In the genomic region with DNA sequence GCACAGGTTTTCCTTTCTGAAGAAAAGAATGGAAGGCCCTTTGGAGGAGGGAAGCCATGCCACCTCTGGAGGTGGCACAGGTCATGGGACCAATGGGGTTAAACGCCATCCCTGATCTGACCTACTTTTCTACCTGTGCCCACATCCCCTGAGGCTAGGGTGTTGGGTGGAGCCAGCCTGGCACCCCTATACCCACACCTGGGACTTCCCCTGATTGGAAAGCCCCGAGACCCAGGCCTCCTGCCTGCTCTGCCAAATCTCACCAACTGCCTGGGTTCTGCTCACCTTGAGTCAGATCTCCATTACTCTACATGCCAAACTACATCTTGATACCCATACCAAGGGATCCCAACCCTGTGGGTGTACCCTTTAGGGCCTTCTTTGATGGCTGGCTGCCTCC, we compare ENCODE assay signal across 20 mouse cellular contexts. TPM values are rescaled to one million over a fixed set of nuclear protein-coding genes. Genes with fewer than 3 reads are reported as not detected.
DNase-seq lines count a peak whose midpoint lies in the region; ATAC-seq and TF ChIP-seq lines count a peak whose summit lies in the region.
"Had no signal": no experiment of that assay in that cellular context is flagged by ENCODE, and none has a peak within 500 bp of the region (broad histone marks: within the 10 kb centered on the region; RNA-seq: fewer than 3 reads in every experiment).

No protein-coding gene starts in this region.

- no peak for ATAC-seq in embryonic facial prominence, embryonic 14.5 days (ENCODE audit: low read depth)
- ATAC-seq: forebrain, embryonic 16.5 days had no signal

- intact Hi-C loops in gastrocnemius, adult 2 months (cut with DNase I), result no loop called here

- H3K9ac ChIP-seq in embryonic facial prominence, embryonic 14.5 days (ENCODE audit: low read depth, low read length), result no peak overlapping the region
- H3K9ac ChIP-seq: heart, embryonic 15.5 days; liver, embryonic 14.5 days; midbrain, embryonic 12.5 days had no signal

- H3K27me3 ChIP-seq in embryonic facial prominence, embryonic 14.5 days (replicated peaks; ENCODE audit: control insufficient read depth, insufficient read depth, low read length), result no peaks in the 10 kb centered on the region

- no peaks in the 10 kb centered on the region for H3K9me3 ChIP-seq in embryonic facial prominence, embryonic 14.5 days (ENCODE audit: control insufficient read depth, low read length)
- H3K9me3 ChIP-seq: heart, embryonic 15.5 days; midbrain, embryonic 12.5 days had no signal

- no peak overlapping the region for H3K4me2 ChIP-seq in embryonic facial prominence, embryonic 14.5 days (ENCODE audit: low read depth, low read length)
- H3K4me2 ChIP-seq: heart, embryonic 15.5 days; midbrain, embryonic 12.5 days had no signal

- H3K36me3 ChIP-seq in embryonic facial prominence, embryonic 14.5 days (ENCODE audit: control insufficient read depth, insufficient read depth, low read length), result no peaks in the 10 kb centered on the region
- H3K36me3 ChIP-seq: heart, embryonic 15.5 days; midbrain, embryonic 12.5 days had no signal

- peak overlapping the region; percentile 71; the same call in 1 of the 2 replicates for H3K27ac ChIP-seq in embryonic facial prominence, embryonic 14.5 days (replicated peaks; ENCODE audit: low read depth, low read length)
- H3K27ac ChIP-seq in gastrocnemius, adult 2 months, result no peak overlapping the region
- H3K27ac ChIP-seq: heart, embryonic 15.5 days; liver, embryonic 14.5 days; midbrain, embryonic 12.5 days had no signal

- H3K4me1 ChIP-seq in embryonic facial prominence, embryonic 14.5 days (ENCODE audit: control insufficient read depth, insufficient read depth, low read length), result peaks cover 25% of the 10 kb centered on the region; the same call in 1 of the 2 replicates

- H3K4me3 ChIP-seq in embryonic facial prominence, embryonic 14.5 days (ENCODE audit: low read depth, low read length), result no peak overlapping the region
- H3K4me3 ChIP-seq in gastrocnemius, adult 2 months, result no peak overlapping the region
- H3K4me3 ChIP-seq: erythroblast, embryonic 14.5 days; heart, embryonic 15.5 days; midbrain, embryonic 12.5 days had no signal

- 58% methylated on average over 2 of the region's 2 CpGs for WGBS in embryonic facial prominence, embryonic 14.5 days

- no peak for TF ChIP-seq CTCF in gastrocnemius, adult 2 months (IDR thresholded peaks at IDR 0.05)

- DNase-seq in CD4-positive helper T cell, adult 2 months (ENCODE audit: low read depth, low spot score), result peak; percentile 81
- DNase-seq in CD4-positive, CD25-positive, alpha-beta regulatory T cell, adult 2 months (ENCODE audit: low read depth, low spot score), result peak; percentile 76
- DNase-seq in embryonic facial prominence, embryonic 14.5 days (ENCODE audit: low spot score), result no peak
- DNase-seq in naive thymus-derived CD4-positive, alpha-beta T cell, adult 2 months (ENCODE audit: low read depth), result peak; percentile 65
- DNase-seq in layer of hippocampus, adult 11-12 months (ENCODE audit: low spot score), result no peak
- no peak for DNase-seq in retina, postnatal 1 day
- no peak for DNase-seq in gastrocnemius, adult 2 months
- DNase-seq: adrenal gland, postnatal 25 days; cerebellum, adult 2 months; heart, adult 18-20 months; kidney, adult 9 months; kidney, postnatal 36 days had no signal

RNA-seq across cellular contexts. Expression of a gene that starts 5.7 kb away (rescaled TPM):
- 73.8 and 75.3 TPM in 2 replicates for polyA plus RNA-seq in embryonic facial prominence, embryonic 14.5 days (2014; fragmentation: Nextera tagmentation; extraction: Ambion mirVana)
- 10 to 100 TPM in 1 of 2 experiments, 1 to 10 TPM in 1; 9.9 to 11.9 TPM for total RNA-seq in gastrocnemius, adult 2 months (2021)

RNA-seq across cellular contexts. Expression of a gene that starts 7.3 kb away (rescaled TPM):
- polyA plus RNA-seq in embryonic facial prominence, embryonic 14.5 days (2014; fragmentation: Nextera tagmentation; extraction: Ambion mirVana), result 0.71 and 1.1 TPM in 2 replicates
- total RNA-seq in gastrocnemius, adult 2 months (2021), result not detected
- total RNA-seq: heart, adult 18-20 months; layer of hippocampus, postnatal 14 days; left cerebral cortex, postnatal 36 days had no signal
- polyA plus RNA-seq: erythroblast, embryonic 14.5 days; forebrain, embryonic 16.5 days; heart, embryonic 15.5 days; small intestine, adult 2 months had no signal

RNA-seq across cellular contexts. Expression of a gene that starts 16.2 kb away (rescaled TPM):
- 64.6 and 67.2 TPM in 2 replicates for polyA plus RNA-seq in embryonic facial prominence, embryonic 14.5 days (2014; fragmentation: Nextera tagmentation; extraction: Ambion mirVana)
- total RNA-seq in gastrocnemius, adult 2 months (2021), result 10 to 100 TPM; 14.2 TPM

RNA-seq across cellular contexts. Expression of a gene that starts 31.3 kb away (rescaled TPM):
- polyA plus RNA-seq in embryonic facial prominence, embryonic 14.5 days (2014; fragmentation: Nextera tagmentation; extraction: Ambion mirVana), result 2.1 and 4.1 TPM in 2 replicates
- total RNA-seq in gastrocnemius, adult 2 months (2021), result 1 to 10 TPM; 1.2 to 1.3 TPM

RNA-seq across cellular contexts. Expression of a gene that starts 33.0 kb away (rescaled TPM):
- 22.4 and 24.0 TPM in 2 replicates for polyA plus RNA-seq in embryonic facial prominence, embryonic 14.5 days (2014; fragmentation: Nextera tagmentation; extraction: Ambion mirVana)
- under 1 TPM; 0.06 to 0.31 TPM for total RNA-seq in gastrocnemius, adult 2 months (2021)

Comparison
In these comparisons a context has a peak if more than half of its experiments do, and no peak if none do; other contexts are left out.
1. DNase-seq: peak in CD4-positive helper T cell, adult 2 months (single experiment), CD4-positive, CD25-positive, alpha-beta regulatory T cell, adult 2 months (single experiment) and naive thymus-derived CD4-positive, alpha-beta T cell, adult 2 months (single experiment); none in embryonic facial prominence, embryonic 14.5 days (single experiment), layer of hippocampus, adult 11-12 months (single experiment), retina, postnatal 1 day (single experiment) and gastrocnemius, adult 2 months (single experiment).